Mouse (Mus musculus): ENCODE results near the gene Afmid.

DNA sequence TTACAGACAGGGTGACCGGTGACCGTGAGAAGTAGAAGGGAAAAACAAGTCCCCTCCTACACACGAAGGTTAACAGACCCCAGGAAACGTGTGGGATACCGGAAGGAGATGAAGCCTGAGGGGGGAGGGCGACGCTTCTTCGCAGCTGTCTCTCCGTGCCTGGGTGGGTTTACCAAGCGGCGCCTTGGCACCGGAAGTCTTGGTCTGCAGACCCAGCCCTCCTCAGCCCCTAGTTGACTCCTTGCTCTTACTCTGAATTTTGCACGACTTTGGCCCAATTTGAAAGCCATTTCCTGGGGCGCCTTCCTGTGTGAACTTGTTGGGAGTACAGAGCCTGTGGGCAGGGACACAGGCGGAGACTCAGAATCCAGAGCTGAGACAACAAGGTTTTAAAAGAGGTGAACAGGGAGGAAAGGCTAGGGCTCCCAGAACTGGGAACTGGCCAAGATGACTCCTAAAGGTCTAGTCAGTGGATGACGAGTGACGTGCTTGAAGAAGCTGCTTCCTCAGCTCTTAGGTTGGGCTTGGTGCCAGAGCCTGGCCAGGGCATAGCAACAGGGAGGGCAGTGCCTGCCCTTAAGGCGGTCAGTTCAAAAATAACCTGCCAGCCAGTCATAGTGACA, 44.4 kb upstream of the Afmid start:
- 0 out of 2 replicates have a peak, but pooled peaks have one; percentile 1 for TF ChIP-seq CTCF (IDR thresholded peaks at IDR 0.05; ENCODE audit: low read depth)
- TF ChIP-seq EP300 (IDR thresholded peaks at IDR 0.05; ENCODE audit: low read depth), result no peak
